Mouse (Mus musculus) ES-E14 (cell line): ENCODE results near the gene Zfp560. TPM values are rescaled to one million over a fixed set of nuclear protein-coding genes. Genes with fewer than 3 reads are reported as not detected.
"Not testable (repeated sequence)": the region's sequence is repeated elsewhere in the genome, so short reads cannot be mapped to it uniquely, and the experiment has no call there.

Experiments
- DNase-seq: peaks from one replicate; pipeline ENCODE4 v3.0.0-alpha.2; 2013; ENCODE audit warnings: low read depth, low spot score
- H3K27ac ChIP-seq: 2 replicates; pipeline ENCODE4 v1.5.1; 2012; ENCODE audit warnings: low read depth, mild to moderate bottlenecking, low read length, moderate library complexity, mixed read lengths; ENCODE audit not compliant: poor library complexity, insufficient read depth, severe bottlenecking
- H3K36me3 ChIP-seq: 2 replicates; pipeline ENCODE4 v1.6.1; 2012; ENCODE audit warnings: mild to moderate bottlenecking, low read length, moderate library complexity, mixed read lengths; ENCODE audit not compliant: control insufficient read depth, poor library complexity, insufficient read depth, severe bottlenecking
- H3K4me1 ChIP-seq, 2 experiments: fragments of 150-350 bp in 1 of 2; sonication (generic) in 1 of 2; 2 replicates each; pipeline ENCODE4 v1.6.1; 2012; ENCODE audit warnings: low read length in 2 of 2, mild to moderate bottlenecking in 1 of 2, mixed read lengths in 1 of 2; ENCODE audit not compliant: control insufficient read depth in 2 of 2, insufficient read depth in 2 of 2, poor library complexity in 1 of 2
- H3K4me3 ChIP-seq, 2 experiments: fragments of 150-350 bp in 1 of 2; sonication (generic) in 1 of 2; 2 replicates each; pipeline ENCODE4 v1.5.1; 2012; ENCODE audit warnings: low read length in 2 of 2, low read depth in 1 of 2, mild to moderate bottlenecking in 1 of 2, mixed read lengths in 1 of 2; ENCODE audit not compliant: insufficient read depth in 1 of 2, poor library complexity in 1 of 2, severe bottlenecking in 1 of 2
- H3K9ac ChIP-seq: 2 replicates; pipeline ENCODE4 v1.6.1; 2012; ENCODE audit warnings: low read depth, mild to moderate bottlenecking, low read length, mixed read lengths; ENCODE audit not compliant: poor library complexity, insufficient read depth, severe bottlenecking
- H3K9me3 ChIP-seq: fragments of 150-350 bp; sonication (generic); 2 replicates; pipeline ENCODE4 v1.6.1; 2012; ENCODE audit warnings: low read depth, mild to moderate bottlenecking, low read length; ENCODE audit not compliant: control insufficient read depth, insufficient read depth
- CHD2 ChIP-seq: IDR thresholded peaks from 2 replicates; pipeline ENCODE4 v1.6.1; 2014; ENCODE audit warnings: mild to moderate bottlenecking, low read depth, low read length, inconsistent platforms
- HCFC1 ChIP-seq: IDR thresholded peaks from 2 replicates; pipeline ENCODE4 v1.6.1; 2012; ENCODE audit warnings: low read length, inconsistent platforms, borderline replicate concordance; ENCODE audit not compliant: insufficient read depth
- MAFK ChIP-seq: IDR thresholded peaks from 2 replicates; pipeline ENCODE4 v1.6.1; 2014; ENCODE audit warnings: mild to moderate bottlenecking, low read depth, low read length, inconsistent platforms; ENCODE audit not compliant: insufficient read depth
- ZC3H11A ChIP-seq: IDR thresholded peaks from 2 replicates; pipeline ENCODE4 v1.6.1; 2012; ENCODE audit warnings: low read depth, mild to moderate bottlenecking, inconsistent platforms, low read length, borderline replicate concordance
- ZNF384 ChIP-seq: IDR thresholded peaks from 2 replicates; pipeline ENCODE4 v1.6.1; 2012; ENCODE audit warnings: low read depth, low read length, inconsistent platforms
- in situ Hi-C, 2 experiments: fragments of 600-800 bp; cut with MboI; formaldehyde crosslinking; loops; one replicate each; pipeline ENCODE4 v1.15.1; 2025; ENCODE audit warnings: low sequenced_read_pairs in 2 of 2, inconsistent platforms in 1 of 2; ENCODE audit not compliant: unreplicated experiment in 2 of 2
- total RNA-seq: library from RNA; depleted of rRNA; stranded (reverse); fragments of 300-350 nt; gene quantifications from 2 replicates; pipeline ENCODE4 v1.2.3, GENCODE M21; 2012; rRNA removed

Gene Zfp560
- total RNA-seq, 1 experiment = 14.2 TPM

DNA sequence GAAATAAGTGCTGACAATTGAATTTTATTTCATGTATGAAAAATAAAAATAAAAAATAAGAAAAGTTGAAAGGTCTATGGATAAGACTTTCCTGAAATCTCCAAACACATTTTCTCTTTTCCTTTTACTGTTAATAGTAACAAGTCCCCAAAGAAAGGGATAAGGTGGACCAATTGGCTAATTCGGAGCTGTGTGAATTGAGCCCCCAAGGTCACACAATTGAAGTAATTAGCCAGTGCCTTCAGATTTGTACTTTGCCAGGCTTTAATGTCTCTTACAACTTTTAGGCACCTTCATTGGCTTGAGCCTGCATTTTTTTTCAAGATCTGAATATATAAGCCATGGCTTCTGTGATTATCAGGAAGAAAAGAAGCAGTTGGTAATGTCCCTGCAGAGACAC lies 86.7 kb downstream of the Zfp560 start, which contains the start of gene Olfr873:
Olfr873 (plus strand) TSS at position 301 of the 400 bp plus-strand sequence.
- no peaks in the 10 kb centered on the region for H3K9me3 ChIP-seq
- H3K9ac ChIP-seq = no peak within 1 kb of the TSS
- no peak within 1 kb of the TSS for H3K4me3 ChIP-seq
- in situ Hi-C loops = no loop called here
- H3K4me1 ChIP-seq = peaks cover 5% of the 10 kb centered on the region in 2 experiments; a peak in 2 of 4 replicates
- H3K27ac ChIP-seq = no peak within 1 kb of the TSS
- DNase-seq = no peak
- no peaks in the 10 kb centered on the region for H3K36me3 ChIP-seq
- TF ChIP-seq MAFK (no peak), ZNF384 (no peak), CHD2 (no peak), HCFC1 (no peak), ZC3H11A (no peak)

DNA sequence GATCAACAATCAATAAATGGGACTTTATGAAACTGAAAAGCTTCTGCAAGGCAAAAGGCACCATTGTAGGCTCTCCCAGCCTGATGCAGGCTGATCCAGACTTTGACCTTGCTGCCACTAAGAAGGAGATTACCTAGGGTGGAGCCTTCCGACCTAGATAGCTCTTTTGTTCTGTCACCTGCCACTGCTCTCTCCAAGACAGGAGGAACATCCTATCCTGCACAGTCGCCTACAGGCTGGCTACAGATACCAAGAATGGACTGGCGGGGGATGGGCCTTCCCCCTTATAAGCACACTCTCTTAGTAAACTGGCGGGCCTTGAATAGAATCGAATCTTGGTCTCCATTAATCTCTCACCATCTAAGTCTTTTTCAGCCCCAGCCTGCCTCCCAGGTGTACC lies 89.4 kb downstream of the Zfp560 start:
- H3K27ac ChIP-seq, H3K9ac ChIP-seq, H3K9me3 ChIP-seq, H3K4me3 ChIP-seq, H3K36me3 ChIP-seq, H3K4me1 ChIP-seq, in situ Hi-C loops: not testable (repeated sequence)
- DNase-seq = peak; percentile 24

Other genes starting within 250 kb of the Zfp560 start
- gene Olfr870, start 211.1 kb downstream of the Zfp560 start, total RNA-seq = not detected in 2 replicates
- not detected in 2 replicates for gene Olfr871, start 173.0 kb downstream of the Zfp560 start, total RNA-seq
- not detected in 2 replicates for gene Olfr872, start 148.1 kb downstream of the Zfp560 start, total RNA-seq
- gene Olfr39, start 102.8 kb downstream of the Zfp560 start, total RNA-seq = not detected in 2 replicates
- not detected in 2 replicates for gene Olfr873, start 86.6 kb downstream of the Zfp560 start, total RNA-seq
- gene Olfr18, start 49.1 kb downstream of the Zfp560 start, total RNA-seq = 0.09 and 0.21 TPM in 2 replicates
- gene Zfp26, start 75.0 kb upstream of the Zfp560 start, total RNA-seq = 18.3 and 19.9 TPM in 2 replicates
- gene Zfp426, start 107.6 kb upstream of the Zfp560 start, total RNA-seq = 9.1 and 10.9 TPM in 2 replicates
- 48.0 and 53.0 TPM in 2 replicates for gene Zfp266, start 136.2 kb upstream of the Zfp560 start, total RNA-seq
- gene Zfp846, start 196.1 kb upstream of the Zfp560 start, total RNA-seq = 8.3 and 9.0 TPM in 2 replicates